Mouse (Mus musculus): ENCODE data around the gene Cd53. TPM values are rescaled to one million over a fixed set of nuclear protein-coding genes. Genes with fewer than 3 reads are reported as not detected.

Cd53 gene
- total and polyA plus RNA-seq, 3 experiments = 0.58 to 1.4 TPM; not detected in 1

DNA sequence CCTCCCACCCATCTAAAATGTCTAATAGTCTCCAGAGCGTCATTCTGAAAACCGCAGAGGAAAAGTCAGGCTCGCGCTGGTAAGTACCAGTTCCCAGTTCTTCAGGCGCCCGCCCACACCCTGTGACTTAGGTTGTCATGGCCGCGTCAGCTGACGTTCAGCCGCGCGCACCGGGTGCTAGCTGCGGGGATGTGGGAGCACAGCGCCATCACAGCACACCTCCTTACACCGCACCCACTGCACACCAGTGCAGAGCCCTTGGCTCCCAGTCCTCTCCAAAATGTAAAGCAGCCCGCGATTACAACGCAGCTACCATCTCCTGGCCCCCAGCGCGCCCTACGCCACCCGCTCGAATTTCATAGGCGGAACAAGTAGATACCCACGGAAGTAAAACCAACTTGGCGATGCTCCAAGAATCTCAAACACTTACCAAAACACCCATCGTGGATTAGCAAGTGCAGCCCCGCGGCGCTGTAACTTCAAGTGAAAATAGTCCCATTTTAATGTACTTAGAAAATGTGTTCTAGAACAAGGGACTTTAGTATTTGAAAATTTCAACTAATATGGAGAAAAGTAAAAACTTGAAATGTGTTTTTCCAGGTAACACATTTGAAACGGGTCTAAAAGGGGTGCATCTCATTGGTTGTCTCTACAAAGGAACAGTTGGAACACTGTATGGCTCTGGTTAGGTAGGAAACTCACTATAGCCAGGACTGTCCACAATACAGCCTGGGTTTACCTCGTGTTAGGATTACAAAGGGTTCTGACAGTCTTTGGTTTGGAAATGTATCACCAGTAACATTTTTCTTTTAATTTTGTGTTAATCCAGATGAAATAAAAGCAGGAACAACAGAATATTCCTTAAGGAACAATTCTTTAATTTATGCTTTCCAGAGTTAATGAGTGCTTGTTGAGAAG, 67.7 kb downstream of the Cd53 start:
- peak overlapping the region; percentile 95 for H3K27ac ChIP-seq (ENCODE audit: control insufficient read depth, low read depth, low read length)
- peaks cover 0 to 4% of the 10 kb centered on the region in 2 experiments; a peak in 1 of 4 replicates for H3K36me3 ChIP-seq (ENCODE audit: control insufficient read depth in 1 of 2, insufficient read depth in 2 of 2, low read length in 2 of 2)
- H3K9ac ChIP-seq (ENCODE audit: control insufficient read depth, low read depth, low read length, poor library complexity, severe bottlenecking) = peak overlapping the region; percentile 83
- peak overlapping the region; percentile 86 to 87 for H3K4me3 ChIP-seq (ENCODE audit: control insufficient read depth in 1 of 2, insufficient read depth in 1 of 2, low read depth in 2 of 2, low read length in 2 of 2)
- H3K27me3 ChIP-seq (ENCODE audit: control insufficient read depth in 1 of 2, insufficient read depth in 2 of 2, low read length in 2 of 2) = no peaks in the 10 kb centered on the region
- no peaks in the 10 kb centered on the region for H3K9me3 ChIP-seq (replicated peaks; ENCODE audit: insufficient read depth, low read length)
- peaks cover 0 to 9% of the 10 kb centered on the region in 2 experiments; a peak in 2 of 4 replicates for H3K4me1 ChIP-seq (ENCODE audit: control insufficient read depth in 1 of 2, insufficient read depth in 2 of 2, low read length in 2 of 2)
- peak; percentile 96 for DNase-seq (ENCODE audit: low read depth, low spot score)
- no peaks in the 10 kb centered on the region; the same call in 1 of the 2 replicates for H3K79me2 ChIP-seq (ENCODE audit: control insufficient read depth, insufficient read depth, low read length, poor library complexity)
- no peak for TF ChIP-seq TAL1 (IDR thresholded peaks at IDR 0.05; ENCODE audit: low read length)
- TF ChIP-seq NRF1 (IDR thresholded peaks at IDR 0.05; ENCODE audit: insufficient read depth, low read depth, low read length, poor library complexity, severe bottlenecking) = 0 out of 2 replicates have a peak, but pooled peaks have one; percentile 13
- TF ChIP-seq SIN3A (IDR thresholded peaks at IDR 0.05; ENCODE audit: low read length) = no peak; the same call in none of the 2 replicates
- TF ChIP-seq MAX (IDR thresholded peaks at IDR 0.05; ENCODE audit: low read length) = peak; percentile 48
- peak; percentile 24; the same call in 1 of the 2 replicates for TF ChIP-seq NELFE (IDR thresholded peaks at IDR 0.05; ENCODE audit: low read depth, low read length)
- no peak for TF ChIP-seq JUND (IDR thresholded peaks at IDR 0.05; ENCODE audit: low read depth, low read length)
- no peak for TF ChIP-seq USF2 (IDR thresholded peaks at IDR 0.05; ENCODE audit: borderline replicate concordance in 1 of 2, insufficient read depth in 1 of 2, low read depth in 1 of 2, low read length in 2 of 2)
- TF ChIP-seq CTCF (IDR thresholded peaks at IDR 0.05 in 2 of 3, conservative IDR thresholded peaks at IDR 0.05 in 1 of 3; ENCODE audit: control insufficient read depth in 1 of 3, insufficient read depth in 1 of 3, low read depth in 2 of 3, low read length in 3 of 3, poor library complexity in 1 of 3, severe bottlenecking in 1 of 3) = 0 out of 6 replicates have a peak, but pooled peaks of 1 of the 3 experiments have one; percentile 7
- TF ChIP-seq MYC (IDR thresholded peaks at IDR 0.05; ENCODE audit: low read depth, low read length) = 0 out of 2 replicates have a peak, but pooled peaks have one; percentile 25
- no peak for TF ChIP-seq MAZ (IDR thresholded peaks at IDR 0.05; ENCODE audit: low read depth, low read length)
- no peak for TF ChIP-seq RCOR1 (IDR thresholded peaks at IDR 0.05; ENCODE audit: low read depth, low read length)
- no peak for TF ChIP-seq GATA1 (IDR thresholded peaks at IDR 0.05; ENCODE audit: low read depth, low read length)
- TF ChIP-seq SMC3 (IDR thresholded peaks at IDR 0.05; ENCODE audit: low read depth, low read length) = no peak
- peak; percentile 3; the same call in 1 of the 2 replicates for TF ChIP-seq MYB (IDR thresholded peaks at IDR 0.05; ENCODE audit: low read depth, low read length)
- peak; percentile 68 for TF ChIP-seq USF1 (IDR thresholded peaks at IDR 0.05; ENCODE audit: low read depth, low read length)
- TF ChIP-seq TBP (IDR thresholded peaks at IDR 0.05; ENCODE audit: low read depth, low read length) = peak; percentile 53; the same call in 1 of the 2 replicates
- peak; percentile 69 to 85; a peak in 3 of 4 replicates for TF ChIP-seq POLR2A (IDR thresholded peaks at IDR 0.05; ENCODE audit: control insufficient read depth in 1 of 2, insufficient read depth in 1 of 2, low read depth in 1 of 2, low read length in 2 of 2, poor library complexity in 1 of 2)
- TF ChIP-seq ZMIZ1 (IDR thresholded peaks at IDR 0.05; ENCODE audit: low read depth, low read length) = peak; percentile 92
- TF ChIP-seq MXI1 (IDR thresholded peaks at IDR 0.05; ENCODE audit: low read depth, low read length) = peak; percentile 21; the same call in 1 of the 2 replicates
- peak; percentile 13 to 19; a peak in 2 of 4 replicates for TF ChIP-seq EP300 (IDR thresholded peaks at IDR 0.05; ENCODE audit: low read depth in 1 of 2, low read length in 2 of 2)
- no peak for TF ChIP-seq POLR2AphosphoS5 (IDR thresholded peaks at IDR 0.05; ENCODE audit: borderline replicate concordance, low read depth, low read length)
- no peak; the same call in 1 of the 2 replicates for TF ChIP-seq POLR2AphosphoS2 (IDR thresholded peaks at IDR 0.05; ENCODE audit: low read length)
- TF ChIP-seq CHD2 (IDR thresholded peaks at IDR 0.05; ENCODE audit: low read length) = no peak
- peak; percentile 11 for TF ChIP-seq ETS1 (IDR thresholded peaks at IDR 0.05; ENCODE audit: low read depth, low read length)
- TF ChIP-seq HCFC1 (IDR thresholded peaks at IDR 0.05; ENCODE audit: low read depth, low read length) = peak; percentile 71
- TF ChIP-seq GABPA (IDR thresholded peaks at IDR 0.05; ENCODE audit: low read depth, low read length) = no peak
- TF ChIP-seq MEF2A (IDR thresholded peaks at IDR 0.05; ENCODE audit: extremely low read depth, insufficient replicate concordance, low read depth, low read length, poor library complexity, severe bottlenecking) = no peak
- TF ChIP-seq KAT2A (conservative IDR thresholded peaks at IDR 0.05; ENCODE audit: low read depth, low read length) = no peak
- no peak for TF ChIP-seq ZC3H11A (IDR thresholded peaks at IDR 0.05; ENCODE audit: low read depth, low read length)
- TF ChIP-seq ZNF384 (IDR thresholded peaks at IDR 0.05; ENCODE audit: low read depth, low read length) = no peak
- TF ChIP-seq UBTF (IDR thresholded peaks at IDR 0.05; ENCODE audit: borderline replicate concordance, insufficient read depth, low read depth, low read length) = no peak
- no peak for TF ChIP-seq ZKSCAN1 (IDR thresholded peaks at IDR 0.05; ENCODE audit: low read depth, low read length)
- TF ChIP-seq MAFK (IDR thresholded peaks at IDR 0.05; ENCODE audit: borderline replicate concordance, low read depth, low read length) = no peak
- no peak for TF ChIP-seq RAD21 (IDR thresholded peaks at IDR 0.05; ENCODE audit: low read depth, low read length)

All from MEL (cell line).